Mouse (Mus musculus): ENCODE data around the gene Snai1. TPM values are rescaled to one million over a fixed set of nuclear protein-coding genes. Genes with fewer than 3 reads are reported as not detected.
A peak's percentile ranks its signal among the peaks of the same experiment; 100 is the strongest.

The Snai1 gene
- total RNA-seq (2021), result 1 to 10 TPM; 6.3 to 7.0 TPM
- long read RNA-seq, experiment 1, partial matches to known transcripts, result 0 of 5 reads
- long read RNA-seq, experiment 1, other reads (novel, unspliced or antisense), result 1 of 5 reads
- long read RNA-seq, experiment 2, transcript Snai1-201 (3 exons, 1,621 nt), result major isoform, 6 of 6 reads
- long read RNA-seq, experiment 2, partial matches to known transcripts, result 0 of 6 reads
- long read RNA-seq, experiment 2, other reads (novel, unspliced or antisense), result 0 of 6 reads

- DNase-seq (ENCODE audit: low spot score in 2 of 2), result peak; percentile 95 to 96
Measured at GRCm38 (mm10) chr2:167537476-167538297, at the start of gene Snai1. Gene Snai1, plus strand, starts transcription at chr2:167538195.

- DNase-seq (ENCODE audit: low spot score in 2 of 2), result no peak
Measured at GRCm38 (mm10) chr2:167490813-167491525, 47.0 kb upstream of the Snai1 start.

GRCm38 (mm10) chr2:167491757-167492708 is 46.0 kb upstream of the Snai1 start, which contains the start of gene Rnf114:
Gene Rnf114, plus strand, starts transcription at chr2:167492645.
- peak in 1 of 2 experiments; percentile 48 for DNase-seq (ENCODE audit: low spot score in 2 of 2)

- DNase-seq (ENCODE audit: low spot score in 2 of 2), result peak; percentile 78 to 92
Measured at GRCm38 (mm10) chr2:167492713-167493636, 45.0 kb upstream of the Snai1 start, which contains the start of gene Spata2. Gene Spata2, minus strand, starts transcription at chr2:167492887.

- DNase-seq (ENCODE audit: low spot score in 2 of 2), result no peak
Measured at GRCm38 (mm10) chr2:167496437-167496836, 41.6 kb upstream of the Snai1 start.

- no peak for DNase-seq (ENCODE audit: low spot score in 2 of 2)
Measured at GRCm38 (mm10) chr2:167497272-167497671, 40.7 kb upstream of the Snai1 start.

- no peak for DNase-seq (ENCODE audit: low spot score in 2 of 2)
Measured at GRCm38 (mm10) chr2:167502554-167503252, 35.3 kb upstream of the Snai1 start.

DNA sequence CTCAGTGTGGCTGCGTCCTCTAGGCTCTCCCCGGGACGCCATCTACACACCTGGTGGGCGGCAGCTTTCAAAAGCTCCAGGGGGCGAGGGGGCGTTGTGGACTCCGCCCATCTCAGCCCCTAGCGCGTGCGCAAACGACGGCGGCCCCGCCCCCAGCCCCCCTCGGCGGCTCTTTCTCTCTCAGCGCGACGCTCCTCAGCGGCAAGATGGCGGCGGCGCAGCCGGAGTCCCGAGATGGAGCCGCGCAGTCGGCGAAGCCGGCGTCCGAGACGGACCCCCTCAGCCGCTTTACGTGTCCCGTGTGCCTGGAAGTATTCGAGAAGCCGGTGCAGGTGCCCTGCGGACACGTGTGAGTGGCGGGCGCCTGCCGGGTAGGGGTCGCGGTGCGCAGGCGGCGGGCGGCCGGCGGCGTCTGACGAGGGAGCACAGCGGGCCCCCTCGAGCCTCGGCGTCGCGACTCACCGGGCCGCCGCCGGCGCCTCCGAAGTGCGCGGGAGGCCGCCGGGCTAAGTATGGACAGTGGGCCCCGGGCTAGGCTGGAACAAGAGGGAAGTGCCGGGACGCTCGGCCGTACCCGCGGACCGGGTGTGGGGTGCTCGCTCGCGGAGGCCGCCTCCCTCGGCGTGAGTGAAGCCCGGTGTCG is 34.6 kb upstream of the Snai1 start:
- DNase-seq (ENCODE audit: low spot score in 2 of 2), result peak; percentile 91 to 92

DNA sequence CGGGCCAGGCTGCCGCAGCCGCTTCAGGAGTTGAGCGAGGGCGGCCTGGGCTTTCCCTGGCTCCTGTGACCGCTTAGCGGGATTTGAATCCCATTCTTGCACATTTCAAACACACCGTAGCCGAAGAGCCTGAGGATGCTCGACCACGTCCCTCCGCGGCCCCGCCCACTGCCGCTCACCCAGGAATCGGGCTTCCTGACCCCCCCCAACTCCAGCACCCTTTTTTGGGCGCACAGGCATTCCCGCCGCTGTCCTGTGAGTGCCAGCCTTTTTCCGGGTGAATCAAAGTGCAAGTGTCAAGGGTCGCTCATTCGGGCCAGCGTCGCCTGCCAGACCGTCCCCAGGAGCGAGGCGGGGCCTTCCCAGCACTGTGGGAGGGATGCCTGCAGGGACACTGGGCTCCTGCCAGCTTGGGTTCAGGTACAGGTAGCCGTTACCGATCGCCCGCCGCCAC is 34.1 kb upstream of the Snai1 start:
- no peak for DNase-seq (ENCODE audit: low spot score in 2 of 2)

DNA sequence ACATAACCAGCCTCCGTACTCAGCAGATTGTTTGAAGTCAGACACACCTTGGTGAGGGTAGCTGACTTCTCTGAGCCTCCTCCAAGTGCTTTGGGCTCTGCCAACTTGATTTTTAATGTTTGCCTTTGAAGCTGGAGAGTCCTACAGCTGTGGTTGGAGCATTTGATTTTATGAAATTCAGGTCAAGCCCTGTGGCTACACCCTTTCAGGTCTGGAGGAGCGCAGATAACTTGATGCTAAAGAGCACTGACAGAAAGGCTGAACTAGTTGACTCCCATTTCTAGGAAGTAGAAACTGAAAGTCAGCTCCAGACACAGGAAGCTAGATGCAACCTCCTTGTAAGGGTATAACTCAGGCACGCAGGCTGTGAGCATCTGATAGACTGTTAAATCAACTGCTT is 32.9 kb upstream of the Snai1 start:
- no peak for DNase-seq (ENCODE audit: low spot score in 2 of 2)

- DNase-seq (ENCODE audit: low spot score in 2 of 2), result no peak
Measured at GRCm38 (mm10) chr2:167506546-167507260, 31.3 kb upstream of the Snai1 start.

GRCm38 (mm10) chr2:167507719-167508385 is 30.1 kb upstream of the Snai1 start:
- no peak for DNase-seq (ENCODE audit: low spot score in 2 of 2)

- DNase-seq (ENCODE audit: low spot score in 2 of 2), result no peak
Measured at GRCm38 (mm10) chr2:167508569-167508968, 29.4 kb upstream of the Snai1 start.

DNA sequence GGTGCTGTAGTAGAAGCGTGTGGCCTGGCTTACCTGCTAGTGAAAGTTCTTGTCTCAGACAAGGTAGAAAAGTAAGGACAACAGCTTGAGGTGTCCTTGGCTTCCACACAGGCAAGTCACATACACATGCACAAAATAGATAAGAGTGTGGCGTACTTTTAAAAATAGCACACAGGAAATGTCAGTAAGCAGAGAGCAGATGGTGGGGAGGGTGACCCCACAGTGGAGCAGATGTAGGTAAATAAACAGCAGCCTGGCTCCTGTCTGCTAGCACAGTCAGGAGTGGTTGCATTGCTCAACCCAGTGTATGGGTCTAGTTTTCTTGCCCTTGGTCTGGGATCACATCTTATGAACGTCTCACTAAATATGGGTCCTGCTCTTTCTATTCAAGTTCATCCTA is 27.5 kb upstream of the Snai1 start:
- DNase-seq (ENCODE audit: low spot score in 2 of 2), result no peak

DNA sequence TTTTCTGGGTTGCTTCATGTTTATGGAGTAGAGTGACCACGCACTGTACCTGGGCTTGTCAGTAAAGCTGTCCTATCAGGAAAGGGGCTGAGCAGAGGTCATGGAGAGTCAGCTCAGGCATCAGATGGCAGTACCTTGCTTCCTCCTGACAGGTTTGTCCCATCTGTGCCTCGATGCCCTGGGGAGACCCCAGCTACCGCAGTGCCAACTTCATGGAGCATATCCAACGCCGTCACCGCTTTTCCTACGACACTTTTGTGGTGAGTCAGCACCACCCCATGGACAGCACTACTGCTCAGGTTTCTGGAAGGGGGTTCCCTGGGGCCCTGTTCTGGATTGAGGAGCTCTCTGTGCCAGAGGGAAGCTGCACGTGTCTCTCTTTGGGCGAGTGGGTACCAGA is 25.6 kb upstream of the Snai1 start:
- DNase-seq (ENCODE audit: low spot score in 2 of 2), result no peak

DNA sequence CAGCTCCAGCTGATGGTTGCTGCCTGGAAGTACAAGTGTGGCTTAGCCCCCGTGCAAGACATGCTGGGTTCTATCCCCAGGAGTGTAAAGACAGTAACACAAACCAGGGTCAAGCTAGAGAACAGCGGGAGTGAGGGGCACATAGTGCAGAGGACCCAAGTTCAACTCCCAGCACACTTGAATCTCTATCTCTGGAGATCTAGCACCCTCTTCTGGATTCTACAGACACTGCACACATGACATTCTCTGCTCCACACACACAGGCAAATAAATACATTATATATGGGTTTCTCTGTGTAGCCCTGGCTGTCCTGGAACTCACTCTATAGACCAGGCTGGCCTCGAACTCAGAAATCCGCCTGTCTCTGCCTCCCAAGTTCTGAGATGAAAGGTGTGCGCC is 25.0 kb upstream of the Snai1 start:
- no peak for DNase-seq (ENCODE audit: low spot score in 2 of 2)

DNA sequence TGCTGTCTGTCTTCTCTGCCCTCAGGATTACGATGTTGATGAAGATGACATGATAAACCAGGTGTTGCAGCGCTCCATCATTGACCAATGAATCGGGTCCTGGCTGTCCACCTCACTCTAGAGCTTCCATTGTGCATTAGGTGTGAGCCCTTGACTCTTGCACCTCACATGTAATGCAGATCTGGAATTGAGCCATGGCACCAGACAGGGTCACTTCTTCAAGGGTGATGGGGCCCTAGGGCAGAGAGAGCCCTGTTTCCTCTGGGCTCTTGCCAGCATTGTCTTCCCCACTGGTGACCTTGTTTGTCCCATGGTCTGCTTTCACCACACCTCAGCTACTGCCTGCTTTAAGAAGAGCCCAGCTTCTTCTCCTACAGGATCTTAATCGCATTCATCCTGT is 23.4 kb upstream of the Snai1 start:
- no peak for DNase-seq (ENCODE audit: low spot score in 2 of 2)

All from gastrocnemius, postnatal 4 days (tissue).